Mouse (Mus musculus): ENCODE data around the gene Bche.

Gene Bche

GRCm38 (mm10) chr3:73708410-73708714, at the start of gene Bche:
TSS of gene Bche (minus strand) at chr3:73708415.
- no peak for DNase-seq (ENCODE audit: low read depth)

GRCm38 (mm10) chr3:73741998-73742397, 33.8 kb upstream of the Bche start:
- no peak for DNase-seq (ENCODE audit: low read depth)

GRCm38 (mm10) chr3:73731677-73732076, 23.5 kb upstream of the Bche start:
- DNase-seq (ENCODE audit: low read depth), result no peak

- no peak for DNase-seq (ENCODE audit: low read depth)
Measured at GRCm38 (mm10) chr3:73729511-73729910, 21.3 kb upstream of the Bche start.

GRCm38 (mm10) chr3:73725711-73726110, 17.5 kb upstream of the Bche start:
- DNase-seq (ENCODE audit: low read depth), result no peak

- no peak for DNase-seq (ENCODE audit: low read depth)
Measured at GRCm38 (mm10) chr3:73724869-73725268, 16.7 kb upstream of the Bche start.

GRCm38 (mm10) chr3:73717610-73718284, 9.5 kb upstream of the Bche start:
- no peak for DNase-seq (ENCODE audit: low read depth)

GRCm38 (mm10) chr3:73709871-73710270, 1.7 kb upstream of the Bche start:
- DNase-seq (ENCODE audit: low read depth), result no peak

- DNase-seq (ENCODE audit: low read depth), result no peak
Measured at GRCm38 (mm10) chr3:73707461-73708409, 480 bp downstream of the Bche start.

GRCm38 (mm10) chr3:73706544-73706943, 1.7 kb downstream of the Bche start:
- no peak for DNase-seq (ENCODE audit: low read depth)

- DNase-seq (ENCODE audit: low read depth), result no peak
Measured at GRCm38 (mm10) chr3:73698889-73699288, 9.3 kb downstream of the Bche start.

GRCm38 (mm10) chr3:73673333-73673732, 34.9 kb downstream of the Bche start:
- no peak for DNase-seq (ENCODE audit: low read depth)

GRCm38 (mm10) chr3:73668172-73668571, 40.0 kb downstream of the Bche start:
- no peak for DNase-seq (ENCODE audit: low read depth)

GRCm38 (mm10) chr3:73667245-73668131, 40.7 kb downstream of the Bche start:
- DNase-seq (ENCODE audit: low read depth), result no peak

GRCm38 (mm10) chr3:73650281-73650680, 57.9 kb downstream of the Bche start:
- no peak for DNase-seq (ENCODE audit: low read depth)

GRCm38 (mm10) chr3:73647064-73647463, 61.2 kb downstream of the Bche start:
- DNase-seq (ENCODE audit: low read depth), result no peak

GRCm38 (mm10) chr3:73611421-73611820, 96.8 kb downstream of the Bche start:
- no peak for DNase-seq (ENCODE audit: low read depth)

- no peak for DNase-seq (ENCODE audit: low read depth)
Measured at GRCm38 (mm10) chr3:73591757-73592533, 116.3 kb downstream of the Bche start.

All from c-Kit-positive CD71-positive TER-119-negative erythroid progenitor cells, embryonic 14.5 days (primary cell).